Mouse (Mus musculus) forebrain, postnatal 0 days (tissue): ENCODE data around the gene Epha7. TPM values are rescaled to one million over a fixed set of nuclear protein-coding genes. Genes with fewer than 3 reads are reported as not detected.

ENCODE experiments used
- ATAC-seq: fragments of 200-750 bp; cut with Nextera tagmentation; 2 replicates; pipeline ENCODE4 v1.8.0; 2017; ENCODE audit warnings: mild to moderate bottlenecking, moderate library complexity
- DNase-seq: peaks from one replicate; pipeline ENCODE4 v3.0.0-alpha.2; 2015
- H3K27ac ChIP-seq: fragments of 300-500 bp; sonication (generic); 2 replicates; pipeline ENCODE4 v1.5.1; 2014; ENCODE audit warnings: low read depth, mild to moderate bottlenecking, antibody characterized with exemption, low read length, moderate library complexity, mixed read lengths
- H3K27me3 ChIP-seq: fragments of 300-500 bp; sonication (generic); 2 replicates; pipeline ENCODE4 v1.6.1; 2014; ENCODE audit warnings: mild to moderate bottlenecking, low read length, mixed read lengths; ENCODE audit not compliant: insufficient read depth
- H3K36me3 ChIP-seq: fragments of 300-500 bp; sonication (generic); 2 replicates; pipeline ENCODE4 v1.6.1; 2014; ENCODE audit warnings: mild to moderate bottlenecking, moderate library complexity; ENCODE audit not compliant: insufficient read depth
- H3K4me1 ChIP-seq: fragments of 300-500 bp; sonication (generic); 2 replicates; pipeline ENCODE4 v1.6.1; 2014; ENCODE audit warnings: antibody characterized with exemption; ENCODE audit not compliant: insufficient read depth
- H3K4me2 ChIP-seq: fragments of 300-500 bp; sonication (generic); 2 replicates; pipeline ENCODE4 v1.6.1; 2014; ENCODE audit warnings: low read depth, mild to moderate bottlenecking, moderate library complexity
- H3K4me3 ChIP-seq: fragments of 300-500 bp; sonication (generic); 2 replicates; pipeline ENCODE4 v1.5.1; 2014; ENCODE audit warnings: low read depth, low read length, mixed read lengths
- H3K9ac ChIP-seq: fragments of 300-500 bp; sonication (generic); 2 replicates; pipeline ENCODE4 v1.6.1; 2014; ENCODE audit warnings: mild to moderate bottlenecking
- H3K9me3 ChIP-seq: fragments of 300-500 bp; sonication (generic); 2 replicates; pipeline ENCODE4 v1.6.1; 2016; ENCODE audit warnings: low read length
- CTCF ChIP-seq: sonication (generic); IDR thresholded peaks from 2 replicates; pipeline ENCODE4 v1.5.1; 2016; ENCODE audit warnings: antibody characterized with exemption, control low read depth, low read depth
- WGBS: fragments of 180-500 bp; shearing (Covaris S2); extraction: QIAGEN DNeasy Blood & Tissue Kit; methylation state at CpG from one replicate; pipeline ENCODE4 v1.1.7; 2014; 5-methylcytosine and 5-hydroxymethylcytosine counted together
- polyA plus RNA-seq: library from polyadenylated mRNA; unstranded; fragments of >200 nt; fragmentation: Nextera tagmentation; extraction: Ambion mirVana; gene quantifications from 2 replicates; pipeline ENCODE4 v1.2.1, GENCODE M21; 2015
- total RNA-seq: library from RNA; depleted of rRNA; stranded (reverse); fragments of >200 nt; gene quantifications from 2 replicates; pipeline ENCODE4 v1.2.3, GENCODE M21; 2014

The Epha7 gene
- total and polyA plus RNA-seq, 2 experiments from 2014 or later = 57.3 to 73.1 TPM

GRCm38 (mm10) chr4:28814816-28815620 lies 2.1 kb downstream of the Epha7 start:
- Histone ChIP-seq H3K4me3 (peak overlapping the region; percentile 89), H3K27me3 (no peaks in the 10 kb centered on the region), H3K9me3 (no peaks in the 10 kb centered on the region), H3K9ac (peak overlapping the region; percentile 91), H3K4me1 (no peaks in the 10 kb centered on the region), H3K27ac (peak overlapping the region; percentile 95), H3K4me2 (peak overlapping the region; percentile 63), H3K36me3 (no peaks in the 10 kb centered on the region)
- TF ChIP-seq CTCF = peak; percentile 61
- WGBS = under 1% methylated on average over 71 of the region's 72 CpGs
- DNase-seq (peak; percentile 84), ATAC-seq (peak; percentile 37)

- Histone ChIP-seq H3K4me3 (peak overlapping the region; percentile 89), H3K36me3 (no peaks in the 10 kb centered on the region), H3K4me1 (no peaks in the 10 kb centered on the region), H3K9ac (peak overlapping the region; percentile 91), H3K9me3 (no peaks in the 10 kb centered on the region), H3K27me3 (no peaks in the 10 kb centered on the region), H3K27ac (peak overlapping the region; percentile 95), H3K4me2 (peak overlapping the region; percentile 63)
- under 1% methylated on average over 15 of the region's 15 CpGs for WGBS
- no peak for ATAC-seq
- no peak for DNase-seq
- no peak for TF ChIP-seq CTCF
Measured at GRCm38 (mm10) chr4:28815621-28815920, 2.6 kb downstream of the Epha7 start.

GRCm38 (mm10) chr4:28823616-28824015 lies 10.7 kb downstream of the Epha7 start:
- TF ChIP-seq CTCF = no peak
- H3K4me1 ChIP-seq = no peaks in the 10 kb centered on the region
- no peak overlapping the region for H3K4me2 ChIP-seq
- peaks cover 5% of the 10 kb centered on the region; the same call in 1 of the 2 replicates for H3K36me3 ChIP-seq
- H3K9ac ChIP-seq = no peak overlapping the region
- 30% methylated on average over 1 of the region's 1 CpGs for WGBS
- no peak for ATAC-seq
- no peak overlapping the region for H3K27ac ChIP-seq
- no peaks in the 10 kb centered on the region for H3K9me3 ChIP-seq
- no peak overlapping the region for H3K4me3 ChIP-seq
- no peaks in the 10 kb centered on the region for H3K27me3 ChIP-seq
- no peak for DNase-seq

- WGBS = 34% methylated on average over 7 of the region's 7 CpGs
- peak overlapping the region; percentile 26 for H3K4me2 ChIP-seq
- no peak for TF ChIP-seq CTCF
- no peak for DNase-seq
- no peak overlapping the region for H3K27ac ChIP-seq
- H3K9ac ChIP-seq = no peak overlapping the region
- ATAC-seq = no peak
- H3K4me3 ChIP-seq = no peak overlapping the region
- no peaks in the 10 kb centered on the region for H3K27me3 ChIP-seq
- no peaks in the 10 kb centered on the region for H3K9me3 ChIP-seq
- no peaks in the 10 kb centered on the region for H3K4me1 ChIP-seq
- peaks cover 5% of the 10 kb centered on the region; the same call in 1 of the 2 replicates for H3K36me3 ChIP-seq
Measured at GRCm38 (mm10) chr4:28824616-28825015, 11.7 kb downstream of the Epha7 start.

GRCm38 (mm10) chr4:28837669-28838068 lies 24.7 kb downstream of the Epha7 start:
- H3K9ac ChIP-seq = no peak overlapping the region
- H3K27me3 ChIP-seq = no peaks in the 10 kb centered on the region
- H3K27ac ChIP-seq = no peak overlapping the region
- WGBS = 91% methylated on average over 3 of the region's 3 CpGs
- no peak overlapping the region for H3K4me3 ChIP-seq
- no peak for TF ChIP-seq CTCF
- ATAC-seq = no peak
- H3K9me3 ChIP-seq = no peaks in the 10 kb centered on the region
- no peak overlapping the region for H3K4me2 ChIP-seq
- H3K4me1 ChIP-seq = no peaks in the 10 kb centered on the region
- no peaks in the 10 kb centered on the region for H3K36me3 ChIP-seq
- DNase-seq = no peak

GRCm38 (mm10) chr4:28846311-28846710 lies 33.4 kb downstream of the Epha7 start:
- no peaks in the 10 kb centered on the region for H3K4me1 ChIP-seq
- no peak for ATAC-seq
- no peaks in the 10 kb centered on the region for H3K27me3 ChIP-seq
- no peaks in the 10 kb centered on the region for H3K9me3 ChIP-seq
- DNase-seq = no peak
- TF ChIP-seq CTCF = no peak
- no peaks in the 10 kb centered on the region for H3K36me3 ChIP-seq
- no peak overlapping the region for H3K9ac ChIP-seq
- H3K4me2 ChIP-seq = no peak overlapping the region
- WGBS = 86% methylated on average over 4 of the region's 4 CpGs
- no peak overlapping the region for H3K4me3 ChIP-seq
- H3K27ac ChIP-seq = no peak overlapping the region

GRCm38 (mm10) chr4:28850388-28850787 lies 37.5 kb downstream of the Epha7 start:
- no peak for ATAC-seq
- 52% methylated on average over 2 of the region's 2 CpGs for WGBS
- H3K27ac ChIP-seq = no peak overlapping the region
- no peaks in the 10 kb centered on the region for H3K4me1 ChIP-seq
- no peak overlapping the region for H3K9ac ChIP-seq
- no peaks in the 10 kb centered on the region for H3K9me3 ChIP-seq
- no peak overlapping the region for H3K4me2 ChIP-seq
- TF ChIP-seq CTCF = no peak
- H3K27me3 ChIP-seq = no peaks in the 10 kb centered on the region
- no peak for DNase-seq
- H3K36me3 ChIP-seq = no peaks in the 10 kb centered on the region
- no peak overlapping the region for H3K4me3 ChIP-seq
